Mouse (Mus musculus) frontal cortex, postnatal 14 days (tissue): Measurements from ENCODE around the gene Akap8.

Experiments
- DNase-seq, 2 experiments: peaks; one replicate each; pipeline ENCODE4 v3.0.0; 2022; ENCODE audit warnings: low spot score in 2 of 2

Akap8 gene

GRCm38 (mm10) chr17:32349037-32349732, 28.1 kb upstream of the Akap8 start:
- DNase-seq = no peak

GRCm38 (mm10) chr17:32348406-32348805, 27.4 kb upstream of the Akap8 start:
- no peak for DNase-seq

GRCm38 (mm10) chr17:32341102-32341501, 20.1 kb upstream of the Akap8 start:
- DNase-seq = no peak

GRCm38 (mm10) chr17:32340110-32340509, 19.1 kb upstream of the Akap8 start:
- no peak for DNase-seq

- no peak for DNase-seq
Measured at GRCm38 (mm10) chr17:32335869-32336268, 14.8 kb upstream of the Akap8 start.

GRCm38 (mm10) chr17:32334921-32335320, 13.9 kb upstream of the Akap8 start:
- DNase-seq = no peak

GRCm38 (mm10) chr17:32333675-32334303, 12.8 kb upstream of the Akap8 start:
- no peak for DNase-seq

- DNase-seq = no peak
Measured at GRCm38 (mm10) chr17:32327501-32327900, 6.5 kb upstream of the Akap8 start.

- no peak for DNase-seq
Measured at GRCm38 (mm10) chr17:32322809-32323208, 1.8 kb upstream of the Akap8 start.

GRCm38 (mm10) chr17:32321836-32322235, 798 bp upstream of the Akap8 start:
- DNase-seq = no peak

GRCm38 (mm10) chr17:32321390-32321734, 324 bp upstream of the Akap8 start:
- no peak for DNase-seq

GRCm38 (mm10) chr17:32319950-32320349, 1.1 kb downstream of the Akap8 start:
- no peak for DNase-seq

- DNase-seq = no peak
Measured at GRCm38 (mm10) chr17:32317708-32318107, 3.3 kb downstream of the Akap8 start.

- no peak for DNase-seq
Measured at GRCm38 (mm10) chr17:32317032-32317431, 4.0 kb downstream of the Akap8 start.

- DNase-seq = no peak
Measured at GRCm38 (mm10) chr17:32315560-32315959, 5.5 kb downstream of the Akap8 start.

GRCm38 (mm10) chr17:32313892-32314291, 7.1 kb downstream of the Akap8 start:
- no peak for DNase-seq

GRCm38 (mm10) chr17:32312801-32313200, 8.2 kb downstream of the Akap8 start:
- no peak for DNase-seq

- DNase-seq = no peak
Measured at GRCm38 (mm10) chr17:32307963-32308362, 13.1 kb downstream of the Akap8 start.

GRCm38 (mm10) chr17:32298125-32298524, 22.9 kb downstream of the Akap8 start:
- no peak for DNase-seq

GRCm38 (mm10) chr17:32295901-32296300, 25.1 kb downstream of the Akap8 start:
- no peak for DNase-seq

- DNase-seq = no peak
Measured at GRCm38 (mm10) chr17:32295160-32295559, 25.9 kb downstream of the Akap8 start.

- no peak for DNase-seq
Measured at GRCm38 (mm10) chr17:32285138-32285670, 35.8 kb downstream of the Akap8 start.
